Mouse (Mus musculus) bone marrow, adult 2 months (tissue): ENCODE results near the gene Abcc10.

ENCODE experiments used
- CTCF ChIP-seq: fragments of 200-500 bp; IDR thresholded peaks from 2 replicates; pipeline ENCODE4 v1.5.1; 2011; ENCODE audit warnings: low read length, control low read depth; ENCODE audit not compliant: control insufficient read depth, insufficient read depth
- POLR2A ChIP-seq: fragments of 200-500 bp; IDR thresholded peaks from 2 replicates; pipeline ENCODE4 v1.6.1; 2011; ENCODE audit warnings: low read depth, mild to moderate bottlenecking, control low read depth, low read length, borderline replicate concordance; ENCODE audit not compliant: control insufficient read depth

DNA sequence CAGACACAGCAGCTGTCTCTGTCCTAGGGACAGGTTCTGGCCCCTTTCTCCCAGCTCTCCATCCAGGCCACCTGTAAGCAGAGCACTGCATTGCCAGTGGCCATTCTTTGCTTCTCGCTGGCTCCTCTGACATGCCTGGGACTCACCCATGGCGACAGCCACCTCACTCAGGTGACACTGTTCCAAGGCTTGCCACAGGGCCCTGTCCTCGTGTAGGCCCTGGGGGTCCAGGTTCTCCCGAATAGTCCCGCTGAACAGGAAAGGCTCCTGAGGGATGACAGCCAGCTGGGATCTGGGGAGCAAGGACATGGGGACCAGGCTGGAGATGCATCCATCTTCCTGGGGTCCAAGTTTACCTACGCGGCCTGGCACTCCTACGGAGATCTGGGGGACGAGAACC is 24.0 kb downstream of the Abcc10 start:
- no peak for TF ChIP-seq POLR2A
- TF ChIP-seq CTCF = no peak
